Mouse (Mus musculus): ENCODE measurements around the gene Slc30a10.

DNA sequence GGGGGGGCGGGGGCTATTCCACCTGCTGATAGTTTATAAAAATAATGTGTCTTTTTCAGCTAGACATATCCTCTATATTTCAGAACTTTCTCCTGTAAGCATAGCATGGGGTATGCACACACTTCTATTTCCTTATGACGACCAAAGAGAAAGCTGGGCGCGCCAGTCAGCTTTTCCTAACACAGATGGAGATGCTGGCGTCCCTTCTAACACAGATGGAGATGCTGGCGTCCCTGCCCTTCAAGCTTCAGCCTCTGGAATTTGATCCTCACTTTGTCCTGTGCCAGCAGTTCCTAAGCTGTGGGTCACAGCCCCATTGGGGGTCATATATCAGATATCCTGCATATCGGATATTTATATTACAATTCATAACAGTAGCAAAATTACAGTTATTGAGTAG, 46.0 kb downstream of the Slc30a10 start:
- TF ChIP-seq CTCF (IDR thresholded peaks at IDR 0.05; ENCODE audit: control insufficient read depth, insufficient read depth, insufficient read length): no peak
- no peak for TF ChIP-seq USF1 (IDR thresholded peaks at IDR 0.05; ENCODE audit: low read depth)
- TF ChIP-seq MYOD1 (IDR thresholded peaks at IDR 0.05; ENCODE audit: control insufficient read depth, insufficient read length, low read depth): no peak
- TF ChIP-seq MAX (IDR thresholded peaks at IDR 0.05): no peak
- TF ChIP-seq FOSL1 (IDR thresholded peaks at IDR 0.05; ENCODE audit: insufficient read depth, low read length, poor library complexity, severe bottlenecking): no peak
- TF ChIP-seq MYOG (IDR thresholded peaks at IDR 0.05; ENCODE audit: control insufficient read depth, extremely low read depth, insufficient read length): no peak
- no peak for TF ChIP-seq CEBPB (IDR thresholded peaks at IDR 0.05; ENCODE audit: low read depth)

Measured in C2C12 (cell line).